Mouse (Mus musculus): ENCODE results near the gene Aaas. TPM values are rescaled to one million over a fixed set of nuclear protein-coding genes. Genes with fewer than 3 reads are reported as not detected.

Gene Aaas
- polyA plus RNA-seq, 1 experiment: 38.1 TPM

GRCm38 (mm10) chr15:102331610-102332015 lies 19.0 kb downstream of the Aaas start, which contains the start of gene Myg1:
Gene Myg1, plus strand, starts transcription at chr15:102331709.
- Histone ChIP-seq H3K36me3 (ENCODE audit: control insufficient read depth, insufficient read depth, low read length) (no peaks in the 10 kb centered on the region), H3K27me3 (replicated peaks; ENCODE audit: control insufficient read depth, insufficient read depth, low read length) (no peaks in the 10 kb centered on the region), H3K4me3 (ENCODE audit: insufficient read depth, low read depth, low read length) (peak within 1 kb of the TSS; percentile 75), H3K4me1 (ENCODE audit: control insufficient read depth, insufficient read depth, low read length) (no peaks in the 10 kb centered on the region; the same call in 1 of the 2 replicates), H3K27ac (ENCODE audit: insufficient read depth, low read depth, low read length) (no peak within 1 kb of the TSS)
- WGBS: under 1% methylated on average over 30 of the region's 30 CpGs
- TF ChIP-seq CTCF (conservative IDR thresholded peaks at IDR 0.05; ENCODE audit: insufficient read depth, insufficient read length, low read depth, low read length) (no peak), POLR2A (IDR thresholded peaks at IDR 0.05; ENCODE audit: low read depth, low read length) (peak; percentile 70)
- DNase-seq: peak; percentile 90

GRCm38 (mm10) chr15:102326892-102327291 lies 23.7 kb downstream of the Aaas start:
- Histone ChIP-seq H3K4me3 (ENCODE audit: insufficient read depth, low read depth, low read length) (peak overlapping the region; percentile 100), H3K4me1 (ENCODE audit: control insufficient read depth, insufficient read depth, low read length) (peaks cover 6% of the 10 kb centered on the region; the same call in 1 of the 2 replicates), H3K36me3 (ENCODE audit: control insufficient read depth, insufficient read depth, low read length) (no peaks in the 10 kb centered on the region), H3K27ac (ENCODE audit: insufficient read depth, low read depth, low read length) (peak overlapping the region; percentile 97; the same call in 1 of the 2 replicates), H3K27me3 (replicated peaks; ENCODE audit: control insufficient read depth, insufficient read depth, low read length) (no peaks in the 10 kb centered on the region)
- 35% methylated on average over 8 of the region's 8 CpGs for WGBS
- no peak for TF ChIP-seq CTCF (conservative IDR thresholded peaks at IDR 0.05; ENCODE audit: insufficient read depth, insufficient read length, low read depth, low read length)
- no peak for TF ChIP-seq POLR2A (IDR thresholded peaks at IDR 0.05; ENCODE audit: low read depth, low read length)
- DNase-seq: no peak

- Histone ChIP-seq H3K27me3 (replicated peaks; ENCODE audit: control insufficient read depth, insufficient read depth, low read length) (no peaks in the 10 kb centered on the region), H3K27ac (ENCODE audit: insufficient read depth, low read depth, low read length) (peak within 1 kb of the TSS; percentile 97), H3K4me1 (ENCODE audit: control insufficient read depth, insufficient read depth, low read length) (peaks cover 6% of the 10 kb centered on the region; the same call in 1 of the 2 replicates), H3K36me3 (ENCODE audit: control insufficient read depth, insufficient read depth, low read length) (no peaks in the 10 kb centered on the region), H3K4me3 (ENCODE audit: insufficient read depth, low read depth, low read length) (peak within 1 kb of the TSS; percentile 100)
- under 1% methylated on average over 40 of the region's 40 CpGs for WGBS
- TF ChIP-seq POLR2A (IDR thresholded peaks at IDR 0.05; ENCODE audit: low read depth, low read length): peak; percentile 15
- TF ChIP-seq CTCF (conservative IDR thresholded peaks at IDR 0.05; ENCODE audit: insufficient read depth, insufficient read length, low read depth, low read length): peak; percentile 50
- DNase-seq: peak; percentile 91
These were observed 24.5 kb downstream of the Aaas start, which contains the start of gene Pfdn5 for GRCm38 (mm10) chr15:102326022-102326576. Gene Pfdn5, plus strand, starts transcription at chr15:102326116.

GRCm38 (mm10) chr15:102324654-102325473 lies 25.7 kb downstream of the Aaas start:
- 77% methylated on average over 12 of the region's 12 CpGs for WGBS
- peak; percentile 69 for DNase-seq
- Histone ChIP-seq H3K27me3 (replicated peaks; ENCODE audit: control insufficient read depth, insufficient read depth, low read length) (no peaks in the 10 kb centered on the region), H3K4me1 (ENCODE audit: control insufficient read depth, insufficient read depth, low read length) (peaks cover 6% of the 10 kb centered on the region; the same call in 1 of the 2 replicates), H3K36me3 (ENCODE audit: control insufficient read depth, insufficient read depth, low read length) (no peaks in the 10 kb centered on the region), H3K4me3 (ENCODE audit: insufficient read depth, low read depth, low read length) (peak overlapping the region; percentile 22; the same call in 1 of the 2 replicates), H3K27ac (ENCODE audit: insufficient read depth, low read depth, low read length) (no peak overlapping the region)
- TF ChIP-seq POLR2A (IDR thresholded peaks at IDR 0.05; ENCODE audit: low read depth, low read length): no peak
- TF ChIP-seq CTCF (conservative IDR thresholded peaks at IDR 0.05; ENCODE audit: insufficient read depth, insufficient read length, low read depth, low read length): no peak

- Histone ChIP-seq H3K4me1 (ENCODE audit: control insufficient read depth, insufficient read depth, low read length) (no peaks in the 10 kb centered on the region), H3K27ac (ENCODE audit: insufficient read depth, low read depth, low read length) (no peak overlapping the region), H3K27me3 (replicated peaks; ENCODE audit: control insufficient read depth, insufficient read depth, low read length) (no peaks in the 10 kb centered on the region), H3K4me3 (ENCODE audit: insufficient read depth, low read depth, low read length) (no peak overlapping the region), H3K36me3 (ENCODE audit: control insufficient read depth, insufficient read depth, low read length) (no peaks in the 10 kb centered on the region)
- 80% methylated on average over 6 of the region's 6 CpGs for WGBS
- TF ChIP-seq CTCF (conservative IDR thresholded peaks at IDR 0.05; ENCODE audit: insufficient read depth, insufficient read length, low read depth, low read length): peak; percentile 94
- TF ChIP-seq POLR2A (IDR thresholded peaks at IDR 0.05; ENCODE audit: low read depth, low read length): no peak
- DNase-seq: peak; percentile 75
These were observed 34.3 kb downstream of the Aaas start for GRCm38 (mm10) chr15:102316263-102316662.

GRCm38 (mm10) chr15:102315292-102315691 lies 35.3 kb downstream of the Aaas start:
- H3K36me3 ChIP-seq (ENCODE audit: control insufficient read depth, insufficient read depth, low read length): no peaks in the 10 kb centered on the region

GRCm38 (mm10) chr15:102311489-102311888 lies 39.1 kb downstream of the Aaas start:
- Histone ChIP-seq H3K4me3 (ENCODE audit: insufficient read depth, low read depth, low read length) (no peak overlapping the region), H3K4me1 (ENCODE audit: control insufficient read depth, insufficient read depth, low read length) (no peaks in the 10 kb centered on the region), H3K27ac (ENCODE audit: insufficient read depth, low read depth, low read length) (no peak overlapping the region), H3K36me3 (ENCODE audit: control insufficient read depth, insufficient read depth, low read length) (no peaks in the 10 kb centered on the region), H3K27me3 (replicated peaks; ENCODE audit: control insufficient read depth, insufficient read depth, low read length) (no peaks in the 10 kb centered on the region)
- no peak for DNase-seq
- TF ChIP-seq POLR2A (IDR thresholded peaks at IDR 0.05; ENCODE audit: low read depth, low read length) (no peak), CTCF (conservative IDR thresholded peaks at IDR 0.05; ENCODE audit: insufficient read depth, insufficient read length, low read depth, low read length) (no peak)

More at GRCm38 (mm10) chr15:102315292-102315691, 35.3 kb downstream of the Aaas start:
- DNase-seq: peak; percentile 12
- Histone ChIP-seq H3K4me3 (ENCODE audit: insufficient read depth, low read depth, low read length) (no peak overlapping the region), H3K27me3 (replicated peaks; ENCODE audit: control insufficient read depth, insufficient read depth, low read length) (no peaks in the 10 kb centered on the region), H3K4me1 (ENCODE audit: control insufficient read depth, insufficient read depth, low read length) (no peaks in the 10 kb centered on the region), H3K27ac (ENCODE audit: insufficient read depth, low read depth, low read length) (no peak overlapping the region)
- TF ChIP-seq CTCF (conservative IDR thresholded peaks at IDR 0.05; ENCODE audit: insufficient read depth, insufficient read length, low read depth, low read length) (no peak), POLR2A (IDR thresholded peaks at IDR 0.05; ENCODE audit: low read depth, low read length) (no peak)
- WGBS: 85% methylated on average over 8 of the region's 8 CpGs
